Mouse (Mus musculus): Measurements from ENCODE around the gene Dus1l. TPM values are rescaled to one million over a fixed set of nuclear protein-coding genes. Genes with fewer than 3 reads are reported as not detected.

Gene Dus1l
- polyA plus RNA-seq, 1 experiment from 2014 or later, result 42.2 TPM

DNA sequence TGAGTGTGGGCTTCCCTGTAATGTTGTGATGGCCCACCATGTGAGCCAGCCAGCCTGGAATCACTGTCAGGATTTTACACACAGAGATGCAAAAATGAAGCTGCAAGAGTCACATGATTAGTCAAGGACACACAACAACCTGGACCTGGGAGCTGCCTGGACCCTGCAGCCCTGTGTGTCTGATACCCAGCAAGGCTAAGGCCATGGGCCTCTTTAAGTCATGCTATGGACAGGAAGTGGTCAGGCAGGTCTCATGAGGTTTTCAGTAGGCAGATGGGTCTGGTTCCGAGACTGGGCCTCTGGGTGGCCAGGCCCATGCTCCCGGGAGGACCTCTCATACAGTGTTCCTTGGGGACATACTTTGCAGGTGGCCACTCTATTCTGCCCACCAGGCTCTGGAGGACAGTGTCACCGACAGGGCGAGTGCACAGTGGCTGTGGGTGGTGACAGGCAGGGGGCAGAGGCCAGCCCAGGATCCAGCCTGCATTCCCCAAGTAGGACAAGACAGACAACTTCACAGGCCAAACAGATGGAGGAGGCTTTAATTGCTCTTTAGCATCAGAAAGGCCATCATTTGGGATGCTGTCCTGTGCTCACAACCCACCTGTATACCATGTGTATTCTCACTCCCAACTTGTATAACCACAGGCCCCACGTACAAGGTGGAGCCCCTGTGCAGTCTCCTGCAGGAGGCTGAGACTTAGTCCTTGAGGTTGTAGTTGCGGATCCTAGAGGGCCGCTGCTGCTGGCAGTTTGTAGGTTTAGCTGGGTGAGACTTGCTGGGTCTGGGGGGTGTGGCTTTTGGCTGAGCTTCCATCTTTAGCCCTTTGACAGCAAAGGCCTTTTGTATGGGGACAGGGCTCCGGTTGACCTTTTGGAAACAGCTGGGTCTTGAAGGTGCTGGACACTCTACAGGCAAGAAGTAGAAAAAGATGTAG, 30.1 kb upstream of the Dus1l start:
- WGBS, result 86% methylated on average over 8 of the region's 8 CpGs
- Histone ChIP-seq H3K9me3 (replicated peaks; ENCODE audit: control insufficient read depth, low read length, poor library complexity, severe bottlenecking) (no peaks in the 10 kb centered on the region), H3K4me3 (ENCODE audit: low read depth, low read length) (no peak overlapping the region), H3K27ac (ENCODE audit: low read length) (peak overlapping the region; percentile 100), H3K36me3 (ENCODE audit: control insufficient read depth, insufficient read depth, low read length) (no peaks in the 10 kb centered on the region; the same call in 1 of the 2 replicates), H3K27me3 (ENCODE audit: control insufficient read depth, insufficient read depth, low read depth, low read length) (no peaks in the 10 kb centered on the region), H3K4me2 (ENCODE audit: low read length) (no peak overlapping the region), H3K4me1 (ENCODE audit: control insufficient read depth, insufficient read depth, low read length) (peaks cover 29% of the 10 kb centered on the region), H3K9ac (ENCODE audit: low read depth, low read length) (peak overlapping the region; percentile 98; the same call in 1 of the 2 replicates)
- no peak for ATAC-seq

DNA sequence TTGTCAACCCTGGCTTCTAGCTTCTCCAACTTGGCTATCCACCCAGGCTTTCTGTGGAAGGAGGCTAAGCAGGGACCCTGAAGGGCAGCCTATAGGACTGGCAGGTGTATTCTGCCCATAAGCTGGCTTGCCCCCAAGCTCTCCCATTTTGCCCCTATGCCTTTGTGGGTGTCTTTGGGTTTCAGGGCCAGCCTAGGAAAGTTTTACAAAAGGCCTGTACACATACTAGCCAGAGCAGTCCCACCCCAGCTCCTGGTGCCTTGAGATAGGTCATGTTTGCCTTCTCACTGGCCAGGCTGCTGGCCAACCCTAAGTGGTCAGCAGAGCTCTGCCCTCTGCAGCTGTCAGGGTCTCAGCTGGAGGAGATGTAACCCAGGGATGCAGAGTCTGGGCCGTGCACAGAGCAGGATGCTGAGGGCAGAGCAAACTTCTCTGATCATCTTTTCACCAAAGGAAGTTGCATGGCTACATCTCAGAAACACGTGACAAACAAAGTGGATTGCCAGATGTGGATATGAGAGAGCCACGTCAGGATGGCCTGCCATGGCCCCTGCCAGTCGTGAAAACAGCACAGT, 29.2 kb upstream of the Dus1l start:
- H3K4me1 ChIP-seq (ENCODE audit: control insufficient read depth, insufficient read depth, low read length), result peaks cover 34% of the 10 kb centered on the region
- peak overlapping the region; percentile 91 for H3K4me3 ChIP-seq (ENCODE audit: low read depth, low read length)
- H3K4me2 ChIP-seq (ENCODE audit: low read length), result peak overlapping the region; percentile 100
- H3K27me3 ChIP-seq (ENCODE audit: control insufficient read depth, insufficient read depth, low read depth, low read length), result no peaks in the 10 kb centered on the region
- H3K27ac ChIP-seq (ENCODE audit: low read length), result peak overlapping the region; percentile 100
- H3K36me3 ChIP-seq (ENCODE audit: control insufficient read depth, insufficient read depth, low read length), result peaks cover 4% of the 10 kb centered on the region; the same call in 1 of the 2 replicates
- H3K9me3 ChIP-seq (replicated peaks; ENCODE audit: control insufficient read depth, low read length, poor library complexity, severe bottlenecking), result no peaks in the 10 kb centered on the region
- ATAC-seq, result no peak
- WGBS, result 42% methylated on average over 4 of the region's 4 CpGs
- H3K9ac ChIP-seq (ENCODE audit: low read depth, low read length), result peak overlapping the region; percentile 98

DNA sequence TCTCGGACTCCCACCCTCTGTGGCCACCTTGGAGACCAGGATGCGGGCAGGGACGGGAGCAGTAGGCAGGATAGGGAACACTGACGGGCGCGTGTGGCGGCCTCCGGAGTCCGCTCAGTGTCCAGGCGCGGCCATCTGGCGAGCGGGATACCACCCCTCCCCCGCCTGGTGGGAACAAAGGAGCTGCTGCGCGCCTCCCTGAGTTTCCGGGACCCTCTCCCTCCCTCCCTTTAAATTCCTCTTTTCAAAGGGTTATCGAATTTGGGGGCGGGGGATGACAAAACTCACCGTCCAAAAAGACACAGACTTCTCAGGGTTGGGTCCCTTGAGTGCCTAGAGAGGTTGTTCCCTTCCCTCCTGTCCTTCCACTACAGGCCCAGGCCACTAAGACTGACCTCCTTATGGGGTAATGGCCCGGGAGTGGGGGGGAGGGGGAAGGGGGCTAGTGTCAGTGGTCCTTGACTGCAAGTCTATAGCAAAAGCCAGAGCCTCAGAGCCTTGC, 28.6 kb upstream of the Dus1l start:
- ATAC-seq, result peak; percentile 6; the same call in 1 of the 2 replicates
- H3K4me3 ChIP-seq (ENCODE audit: low read depth, low read length), result peak overlapping the region; percentile 91
- H3K4me1 ChIP-seq (ENCODE audit: control insufficient read depth, insufficient read depth, low read length), result peaks cover 34% of the 10 kb centered on the region
- H3K27ac ChIP-seq (ENCODE audit: low read length), result peak overlapping the region; percentile 100
- H3K9me3 ChIP-seq (replicated peaks; ENCODE audit: control insufficient read depth, low read length, poor library complexity, severe bottlenecking), result no peaks in the 10 kb centered on the region
- peak overlapping the region; percentile 98 for H3K9ac ChIP-seq (ENCODE audit: low read depth, low read length)
- under 1% methylated on average over 21 of the region's 21 CpGs for WGBS
- no peaks in the 10 kb centered on the region for H3K27me3 ChIP-seq (ENCODE audit: control insufficient read depth, insufficient read depth, low read depth, low read length)
- peak overlapping the region; percentile 100 for H3K4me2 ChIP-seq (ENCODE audit: low read length)
- peaks cover 9% of the 10 kb centered on the region for H3K36me3 ChIP-seq (ENCODE audit: control insufficient read depth, insufficient read depth, low read length)

DNA sequence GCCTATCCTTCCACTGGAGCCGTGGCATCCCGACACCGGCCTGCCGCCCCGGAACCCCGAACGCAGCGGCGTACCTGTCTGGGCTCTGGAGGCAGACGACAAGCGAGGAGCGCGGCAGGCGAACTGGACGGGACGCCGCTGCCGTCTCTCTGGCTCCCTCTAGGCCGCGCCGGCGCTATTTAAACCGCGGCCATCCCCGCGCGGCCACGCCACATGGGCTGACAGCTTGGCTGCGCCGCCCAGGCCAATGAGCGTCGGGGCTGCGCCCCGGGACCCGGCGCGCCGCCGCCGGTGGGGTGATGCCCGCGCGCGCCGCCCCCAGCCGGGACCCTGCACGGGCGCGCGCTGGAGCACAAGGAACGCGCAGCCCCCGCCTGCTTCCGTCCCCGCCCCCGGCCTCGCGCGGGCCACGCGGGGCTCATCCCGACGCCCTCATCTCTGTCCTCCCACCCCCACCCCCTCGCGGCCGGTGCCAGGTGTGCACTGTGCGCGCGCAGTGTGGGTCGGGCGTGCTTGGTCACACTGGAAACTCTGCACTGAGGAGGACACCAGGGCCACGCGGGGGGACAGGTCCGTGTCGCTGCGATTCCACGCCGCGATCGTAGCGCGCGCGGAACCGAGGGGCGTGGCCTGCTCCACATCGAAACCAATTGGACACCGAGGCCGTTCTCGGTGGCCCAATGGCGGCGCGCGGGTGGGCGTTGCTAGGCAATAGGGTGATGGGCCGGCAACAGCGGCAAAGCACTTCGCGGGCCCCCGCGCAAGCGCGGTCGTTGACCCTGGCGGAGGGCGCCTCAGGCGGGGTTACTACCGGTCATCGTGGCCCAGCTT, 28.0 kb upstream of the Dus1l start, which contains the start of gene Fasn:
Gene Fasn, minus strand, starts transcription at position 592 of the 831 bp plus-strand sequence.
- Histone ChIP-seq H3K4me1 (ENCODE audit: control insufficient read depth, insufficient read depth, low read length) (peaks cover 34% of the 10 kb centered on the region), H3K36me3 (ENCODE audit: control insufficient read depth, insufficient read depth, low read length) (peaks cover 16% of the 10 kb centered on the region), H3K27ac (ENCODE audit: low read length) (peak within 1 kb of the TSS; percentile 100), H3K9ac (ENCODE audit: low read depth, low read length) (peak within 1 kb of the TSS; percentile 98), H3K4me3 (ENCODE audit: low read depth, low read length) (peak within 1 kb of the TSS; percentile 91), H3K4me2 (ENCODE audit: low read length) (peak within 1 kb of the TSS; percentile 100), H3K9me3 (replicated peaks; ENCODE audit: control insufficient read depth, low read length, poor library complexity, severe bottlenecking) (no peaks in the 10 kb centered on the region), H3K27me3 (ENCODE audit: control insufficient read depth, insufficient read depth, low read depth, low read length) (no peaks in the 10 kb centered on the region)
- peak; percentile 92 for ATAC-seq
- WGBS, result under 1% methylated on average over 104 of the region's 109 CpGs

DNA sequence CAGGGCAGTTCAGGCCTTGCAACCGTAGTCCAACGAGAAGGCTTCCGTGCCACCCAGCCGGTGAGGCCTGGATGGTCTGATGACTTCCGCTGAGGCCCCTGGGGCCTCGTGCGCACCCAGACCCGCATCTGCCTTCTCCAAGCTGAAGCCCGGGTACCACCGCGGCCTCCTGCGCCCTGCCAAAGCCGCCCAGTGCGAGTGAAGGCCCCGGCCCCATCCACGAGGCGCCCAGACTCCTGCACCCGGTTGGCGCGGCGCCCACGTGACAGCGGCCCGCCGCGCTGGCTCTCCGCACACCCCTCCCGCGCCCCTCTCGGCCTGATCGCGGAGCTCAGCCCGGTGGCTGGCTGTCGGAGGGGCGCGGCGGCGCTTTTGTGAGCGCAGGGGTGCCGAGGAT, 27.3 kb upstream of the Dus1l start:
- peak; percentile 44 for ATAC-seq
- peak overlapping the region; percentile 98 for H3K9ac ChIP-seq (ENCODE audit: low read depth, low read length)
- H3K36me3 ChIP-seq (ENCODE audit: control insufficient read depth, insufficient read depth, low read length), result peaks cover 21% of the 10 kb centered on the region
- H3K27ac ChIP-seq (ENCODE audit: low read length), result peak overlapping the region; percentile 100
- peak overlapping the region; percentile 91 for H3K4me3 ChIP-seq (ENCODE audit: low read depth, low read length)
- peak overlapping the region; percentile 100 for H3K4me2 ChIP-seq (ENCODE audit: low read length)
- H3K9me3 ChIP-seq (replicated peaks; ENCODE audit: control insufficient read depth, low read length, poor library complexity, severe bottlenecking), result no peaks in the 10 kb centered on the region
- WGBS, result under 1% methylated on average over 40 of the region's 40 CpGs
- H3K27me3 ChIP-seq (ENCODE audit: control insufficient read depth, insufficient read depth, low read depth, low read length), result no peaks in the 10 kb centered on the region
- H3K4me1 ChIP-seq (ENCODE audit: control insufficient read depth, insufficient read depth, low read length), result peaks cover 34% of the 10 kb centered on the region

DNA sequence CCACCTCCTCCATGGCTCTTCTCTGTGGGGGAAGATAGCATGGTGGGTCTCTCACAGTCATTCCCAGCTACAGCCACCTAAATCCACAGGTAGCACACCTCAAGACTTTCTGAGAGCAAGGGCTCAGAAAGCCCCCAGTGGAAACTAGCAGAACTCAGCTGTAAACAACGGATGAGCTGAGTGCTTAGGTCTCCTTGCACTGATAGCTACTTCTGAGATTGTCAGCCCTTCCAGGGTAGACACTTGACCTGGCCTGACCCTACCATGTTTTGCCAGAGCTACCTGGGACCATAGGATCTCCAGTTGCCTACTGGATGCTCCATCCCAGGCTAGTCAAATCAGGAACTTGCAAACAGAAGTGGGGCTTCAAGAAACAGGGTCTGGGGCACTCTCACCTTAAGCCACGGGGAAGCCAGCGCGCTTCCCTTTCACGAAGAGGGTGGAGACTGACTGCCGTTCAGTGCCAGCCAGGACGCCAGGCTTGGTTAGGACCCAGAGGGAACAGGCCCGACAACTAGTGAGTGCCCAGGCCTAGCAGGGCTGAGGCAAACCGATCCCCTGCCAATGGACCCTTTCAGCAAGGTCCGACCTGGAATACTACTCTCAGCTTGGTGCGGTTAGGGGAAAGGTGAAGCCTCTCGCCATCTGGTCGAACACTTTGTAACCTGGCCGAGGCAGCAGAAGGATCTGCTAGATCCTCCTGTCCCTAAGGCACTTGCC, 26.8 kb upstream of the Dus1l start:
- no peaks in the 10 kb centered on the region for H3K9me3 ChIP-seq (replicated peaks; ENCODE audit: control insufficient read depth, low read length, poor library complexity, severe bottlenecking)
- peak overlapping the region; percentile 98 for H3K9ac ChIP-seq (ENCODE audit: low read depth, low read length)
- peak overlapping the region; percentile 91 for H3K4me3 ChIP-seq (ENCODE audit: low read depth, low read length)
- H3K4me1 ChIP-seq (ENCODE audit: control insufficient read depth, insufficient read depth, low read length), result peaks cover 34% of the 10 kb centered on the region
- H3K27ac ChIP-seq (ENCODE audit: low read length), result peak overlapping the region; percentile 100
- H3K4me2 ChIP-seq (ENCODE audit: low read length), result peak overlapping the region; percentile 100
- ATAC-seq, result no peak
- peaks cover 26% of the 10 kb centered on the region for H3K36me3 ChIP-seq (ENCODE audit: control insufficient read depth, insufficient read depth, low read length)
- WGBS, result 1% methylated on average over 14 of the region's 14 CpGs
- H3K27me3 ChIP-seq (ENCODE audit: control insufficient read depth, insufficient read depth, low read depth, low read length), result no peaks in the 10 kb centered on the region

DNA sequence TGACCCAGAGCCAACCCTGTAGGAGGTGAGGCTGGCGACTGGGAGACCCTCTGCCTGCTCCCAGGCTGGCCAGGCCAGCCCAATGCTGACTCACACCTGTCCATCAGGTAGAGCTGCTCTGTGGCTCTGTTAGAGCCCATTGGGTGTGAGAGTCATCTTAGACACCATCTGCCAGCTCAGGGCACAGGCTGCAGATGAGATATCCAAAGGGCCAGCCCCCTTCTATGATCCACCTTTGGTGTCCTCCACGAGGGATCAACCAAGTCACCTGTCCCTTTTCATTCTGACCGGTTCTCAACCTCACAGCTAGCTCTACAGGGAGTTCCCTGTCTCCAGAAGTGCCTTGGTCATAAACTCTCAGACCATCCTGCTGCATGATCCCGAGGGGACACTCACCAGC, 26.1 kb upstream of the Dus1l start:
- H3K9me3 ChIP-seq (replicated peaks; ENCODE audit: control insufficient read depth, low read length, poor library complexity, severe bottlenecking), result no peaks in the 10 kb centered on the region
- 59% methylated on average over 4 of the region's 4 CpGs for WGBS
- no peaks in the 10 kb centered on the region for H3K27me3 ChIP-seq (ENCODE audit: control insufficient read depth, insufficient read depth, low read depth, low read length)
- peak overlapping the region; percentile 100 for H3K4me2 ChIP-seq (ENCODE audit: low read length)
- H3K36me3 ChIP-seq (ENCODE audit: control insufficient read depth, insufficient read depth, low read length), result peaks cover 32% of the 10 kb centered on the region
- no peak overlapping the region for H3K27ac ChIP-seq (ENCODE audit: low read length)
- H3K4me3 ChIP-seq (ENCODE audit: low read depth, low read length), result peak overlapping the region; percentile 91
- ATAC-seq, result no peak
- H3K4me1 ChIP-seq (ENCODE audit: control insufficient read depth, insufficient read depth, low read length), result peaks cover 34% of the 10 kb centered on the region
- peak overlapping the region; percentile 98 for H3K9ac ChIP-seq (ENCODE audit: low read depth, low read length)
